Mouse (Mus musculus): ENCODE data around the gene Olfr65.

The Olfr65 gene

GRCm38 (mm10) chr7:103903187-103903586 lies at the start of gene Olfr65:
Olfr65 (plus strand) TSS chr7:103903487.
- no peak for DNase-seq (ENCODE audit: low spot score)

- DNase-seq (ENCODE audit: low spot score): no peak
These were observed 48.6 kb upstream of the Olfr65 start for GRCm38 (mm10) chr7:103854669-103855068.

GRCm38 (mm10) chr7:103859076-103859475 lies 44.2 kb upstream of the Olfr65 start:
- no peak for DNase-seq (ENCODE audit: low spot score)

- DNase-seq (ENCODE audit: low spot score): no peak
These were observed 42.4 kb upstream of the Olfr65 start for GRCm38 (mm10) chr7:103860855-103861254.

- DNase-seq (ENCODE audit: low spot score): no peak
These were observed 41.8 kb upstream of the Olfr65 start for GRCm38 (mm10) chr7:103861531-103861930.

- DNase-seq (ENCODE audit: low spot score): no peak
These were observed 37.6 kb upstream of the Olfr65 start for GRCm38 (mm10) chr7:103865716-103866115.

- DNase-seq (ENCODE audit: low spot score): no peak
These were observed 32.6 kb upstream of the Olfr65 start for GRCm38 (mm10) chr7:103870667-103871066.

- DNase-seq (ENCODE audit: low spot score): no peak
These were observed 30.2 kb upstream of the Olfr65 start for GRCm38 (mm10) chr7:103873064-103873463.

- DNase-seq (ENCODE audit: low spot score): no peak
These were observed 28.8 kb upstream of the Olfr65 start for GRCm38 (mm10) chr7:103874451-103874850.

- no peak for DNase-seq (ENCODE audit: low spot score)
These were observed 26.2 kb upstream of the Olfr65 start for GRCm38 (mm10) chr7:103877093-103877492.

- DNase-seq (ENCODE audit: low spot score): no peak
These were observed 17.1 kb upstream of the Olfr65 start, which contains the start of gene Olfr66 for GRCm38 (mm10) chr7:103886152-103886551. Olfr66 (minus strand) TSS chr7:103886252.

- no peak for DNase-seq (ENCODE audit: low spot score)
These were observed 8.9 kb upstream of the Olfr65 start, which contains the start of gene Olfr64 for GRCm38 (mm10) chr7:103894385-103894784. Olfr64 (minus strand) TSS chr7:103894485.

GRCm38 (mm10) chr7:103910047-103910446 lies 6.8 kb downstream of the Olfr65 start:
- peak; percentile 10 for DNase-seq (ENCODE audit: low spot score)

- DNase-seq (ENCODE audit: low spot score): no peak
These were observed 9.8 kb downstream of the Olfr65 start for GRCm38 (mm10) chr7:103912969-103913511.

- DNase-seq (ENCODE audit: low spot score): no peak
These were observed 12.1 kb downstream of the Olfr65 start for GRCm38 (mm10) chr7:103915338-103915737.

- no peak for DNase-seq (ENCODE audit: low spot score)
These were observed 25.2 kb downstream of the Olfr65 start, which contains the start of gene Olfr631 for GRCm38 (mm10) chr7:103928525-103928924. Olfr631 (plus strand) TSS chr7:103928825.

GRCm38 (mm10) chr7:103934264-103934663 lies 31.0 kb downstream of the Olfr65 start, which contains the start of gene Olfr632:
Olfr632 (plus strand) TSS chr7:103934347.
- DNase-seq (ENCODE audit: low spot score): no peak

GRCm38 (mm10) chr7:103942730-103943129 lies 39.4 kb downstream of the Olfr65 start:
- peak; percentile 50 for DNase-seq (ENCODE audit: low spot score)

- no peak for DNase-seq (ENCODE audit: low spot score)
These were observed 40.9 kb downstream of the Olfr65 start, which contains the start of gene Olfr633 for GRCm38 (mm10) chr7:103944137-103944536. Olfr633 (plus strand) TSS chr7:103944437.

All from spleen, adult 12 weeks (tissue).